Mouse (Mus musculus): Measurements from ENCODE around the gene Bpifb9b. TPM values are rescaled to one million over a fixed set of nuclear protein-coding genes. Genes with fewer than 3 reads are reported as not detected.

The Bpifb9b gene
- polyA plus RNA-seq (2012; fragmentation: generic; extraction: Trizol): not detected

GRCm38 (mm10) chr2:154306927-154307326 lies at the start of gene Bpifb9b:
TSS of gene Bpifb9b (plus strand) at chr2:154307227.

DNA sequence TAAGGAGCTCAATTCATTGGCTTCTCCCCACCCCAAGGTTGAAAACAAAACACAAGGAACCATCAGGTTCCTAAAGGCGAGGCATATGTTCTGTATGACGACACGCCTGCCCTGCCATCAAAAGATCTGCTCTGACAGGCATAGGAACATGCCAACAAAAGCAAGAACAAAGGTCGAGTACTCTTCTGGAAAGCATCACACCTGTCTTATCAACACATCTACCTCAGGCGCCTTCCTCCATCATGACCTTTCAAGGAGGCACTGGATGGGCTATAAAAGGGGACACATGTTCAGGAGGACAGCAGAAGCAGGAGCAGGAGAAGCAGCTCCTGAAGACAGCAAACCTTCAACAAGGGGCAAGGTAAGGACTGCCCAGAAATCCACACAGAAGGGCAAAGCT lies 49.5 kb upstream of the Bpifb9b start, which contains the start of gene Bpifb9a:
Gene Bpifb9a (plus strand): TSS at position 301 of the 400 bp plus-strand sequence.

Other genes with a start within 250 kb of the Bpifb9b start
- not detected for gene Bpifa3, start 176.9 kb upstream of the Bpifb9b start, polyA plus RNA-seq (2012; fragmentation: generic; extraction: Trizol)
- not detected for gene Bpifa1, start 164.3 kb upstream of the Bpifb9b start, polyA plus RNA-seq (2012; fragmentation: generic; extraction: Trizol)
- not detected for gene Bpifa5, start 144.6 kb upstream of the Bpifb9b start, polyA plus RNA-seq (2012; fragmentation: generic; extraction: Trizol)
- not detected for gene Bpifb1, start 116.4 kb upstream of the Bpifb9b start, polyA plus RNA-seq (2012; fragmentation: generic; extraction: Trizol)
- gene Bpifb5, start 83.5 kb upstream of the Bpifb9b start, polyA plus RNA-seq (2012; fragmentation: generic; extraction: Trizol): not detected
- not detected for gene Bpifb9a, start 49.4 kb upstream of the Bpifb9b start, polyA plus RNA-seq (2012; fragmentation: generic; extraction: Trizol)
- gene Cdk5rap1, start 65.8 kb downstream of the Bpifb9b start, polyA plus RNA-seq (2012; fragmentation: generic; extraction: Trizol): 1 to 10 TPM; 3.0 to 8.0 TPM
- 10 to 100 TPM; 46.9 to 47.9 TPM for gene Snta1, start 100.9 kb downstream of the Bpifb9b start, polyA plus RNA-seq (2012; fragmentation: generic; extraction: Trizol)
- gene Cbfa2t2, start 129.3 kb downstream of the Bpifb9b start, polyA plus RNA-seq (2012; fragmentation: generic; extraction: Trizol): 1 to 10 TPM; 1.5 to 9.9 TPM
- gene 1700003F12Rik, start 239.9 kb downstream of the Bpifb9b start, polyA plus RNA-seq (2012; fragmentation: generic; extraction: Trizol): 10 to 100 TPM in 1 of 2 experiments, 1 to 10 TPM in 1; 8.6 to 11.1 TPM
- gene Actl10, start 244.5 kb downstream of the Bpifb9b start, polyA plus RNA-seq (2012; fragmentation: generic; extraction: Trizol): under 1 TPM; 0.04 to 0.27 TPM

All from C3H10T1/2 (cell line).